Mouse (Mus musculus) lung, postnatal 0 days (tissue): ENCODE results near the gene Hhipl1.

Source experiments
- CTCF ChIP-seq: IDR thresholded peaks from 2 replicates; pipeline ENCODE4 v1.5.1; 2016; ENCODE audit warnings: antibody characterized with exemption, mild to moderate bottlenecking
- EP300 ChIP-seq: IDR thresholded peaks from 2 replicates; pipeline ENCODE4 v1.6.1; 2016; ENCODE audit warnings: antibody characterized with exemption, mild to moderate bottlenecking, control low read depth

DNA sequence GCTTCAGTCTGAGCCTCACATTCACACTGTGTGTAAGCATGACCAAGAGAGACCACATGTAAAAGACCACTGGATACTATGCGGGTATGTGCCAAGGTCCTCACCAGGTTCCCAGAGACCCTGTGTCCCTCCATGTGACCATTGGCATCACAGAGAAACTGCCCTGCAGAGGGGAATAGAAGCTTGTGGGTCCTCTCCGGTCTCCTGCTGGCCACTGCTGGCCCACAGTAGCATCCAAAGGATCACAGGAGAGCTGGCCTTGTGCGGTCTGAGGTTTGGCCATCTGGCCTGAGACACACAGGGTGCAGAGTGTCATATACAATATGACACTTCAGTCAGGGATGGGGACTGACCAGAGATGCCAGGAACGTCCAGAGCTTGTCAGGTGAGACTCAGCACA lies 4.0 kb downstream of the Hhipl1 start:
- no peak for TF ChIP-seq CTCF
- TF ChIP-seq EP300: no peak
